Mouse (Mus musculus): Measurements from ENCODE around the gene Pwwp2b. TPM values are rescaled to one million over a fixed set of nuclear protein-coding genes. Genes with fewer than 3 reads are reported as not detected.

Gene Pwwp2b
- polyA plus RNA-seq, 1 experiment from 2014 or later = 7.0 TPM

GRCm38 (mm10) chr7:139249406-139250210 lies 1.3 kb downstream of the Pwwp2b start:
- H3K27me3 ChIP-seq (ENCODE audit: control insufficient read depth, insufficient read depth, low read length) = no peaks in the 10 kb centered on the region
- H3K9me3 ChIP-seq (replicated peaks; ENCODE audit: control insufficient read depth, low read length) = no peaks in the 10 kb centered on the region
- H3K36me3 ChIP-seq (ENCODE audit: control insufficient read depth, insufficient read depth) = no peaks in the 10 kb centered on the region
- peaks cover 60% of the 10 kb centered on the region for H3K4me1 ChIP-seq (ENCODE audit: control insufficient read depth, insufficient read depth, low read length)
- H3K4me3 ChIP-seq (ENCODE audit: low read length) = peak overlapping the region; percentile 63
- peak overlapping the region; percentile 83 for H3K9ac ChIP-seq (ENCODE audit: low read length)
- peak overlapping the region; percentile 91 for H3K4me2 ChIP-seq (ENCODE audit: low read depth, low read length)
- 28% methylated on average over 7 of the region's 7 CpGs for WGBS
- no peak for ATAC-seq (replicated peaks; ENCODE audit: extremely low read depth, insufficient read depth, low FRiP score)
- H3K27ac ChIP-seq (ENCODE audit: low read length) = peak overlapping the region; percentile 8; the same call in 1 of the 2 replicates

GRCm38 (mm10) chr7:139251881-139252301 lies 3.6 kb downstream of the Pwwp2b start:
- Histone ChIP-seq H3K9ac (ENCODE audit: low read length) (peak overlapping the region; percentile 23), H3K4me3 (ENCODE audit: low read length) (no peak overlapping the region), H3K27ac (ENCODE audit: low read length) (peak overlapping the region; percentile 55), H3K4me1 (ENCODE audit: control insufficient read depth, insufficient read depth, low read length) (peaks cover 56% of the 10 kb centered on the region), H3K27me3 (ENCODE audit: control insufficient read depth, insufficient read depth, low read length) (no peaks in the 10 kb centered on the region), H3K36me3 (ENCODE audit: control insufficient read depth, insufficient read depth) (peaks cover 18% of the 10 kb centered on the region), H3K4me2 (ENCODE audit: low read depth, low read length) (no peak overlapping the region), H3K9me3 (replicated peaks; ENCODE audit: control insufficient read depth, low read length) (no peaks in the 10 kb centered on the region)
- ATAC-seq (replicated peaks; ENCODE audit: extremely low read depth, insufficient read depth, low FRiP score) = no peak
- 29% methylated on average over 5 of the region's 5 CpGs for WGBS

- peaks cover 18% of the 10 kb centered on the region for H3K36me3 ChIP-seq (ENCODE audit: control insufficient read depth, insufficient read depth)
- no peaks in the 10 kb centered on the region for H3K27me3 ChIP-seq (ENCODE audit: control insufficient read depth, insufficient read depth, low read length)
- no peaks in the 10 kb centered on the region for H3K9me3 ChIP-seq (replicated peaks; ENCODE audit: control insufficient read depth, low read length)
- H3K9ac ChIP-seq (ENCODE audit: low read length) = no peak overlapping the region
- H3K4me3 ChIP-seq (ENCODE audit: low read length) = no peak overlapping the region
- no peak for ATAC-seq (replicated peaks; ENCODE audit: extremely low read depth, insufficient read depth, low FRiP score)
- H3K27ac ChIP-seq (ENCODE audit: low read length) = no peak overlapping the region
- WGBS = 81% methylated on average over 7 of the region's 7 CpGs
- no peak overlapping the region for H3K4me2 ChIP-seq (ENCODE audit: low read depth, low read length)
- H3K4me1 ChIP-seq (ENCODE audit: control insufficient read depth, insufficient read depth, low read length) = peaks cover 52% of the 10 kb centered on the region
Measured at GRCm38 (mm10) chr7:139252566-139252965, 4.3 kb downstream of the Pwwp2b start.

- no peak for ATAC-seq (replicated peaks; ENCODE audit: extremely low read depth, insufficient read depth, low FRiP score)
- peaks cover 54% of the 10 kb centered on the region for H3K4me1 ChIP-seq (ENCODE audit: control insufficient read depth, insufficient read depth, low read length)
- peak overlapping the region; percentile 44 for H3K27ac ChIP-seq (ENCODE audit: low read length)
- 35% methylated on average over 9 of the region's 9 CpGs for WGBS
- H3K9me3 ChIP-seq (replicated peaks; ENCODE audit: control insufficient read depth, low read length) = no peaks in the 10 kb centered on the region
- no peak overlapping the region for H3K4me2 ChIP-seq (ENCODE audit: low read depth, low read length)
- peaks cover 18% of the 10 kb centered on the region for H3K36me3 ChIP-seq (ENCODE audit: control insufficient read depth, insufficient read depth)
- H3K4me3 ChIP-seq (ENCODE audit: low read length) = no peak overlapping the region
- no peaks in the 10 kb centered on the region for H3K27me3 ChIP-seq (ENCODE audit: control insufficient read depth, insufficient read depth, low read length)
- peak overlapping the region; percentile 33; the same call in 1 of the 2 replicates for H3K9ac ChIP-seq (ENCODE audit: low read length)
Measured at GRCm38 (mm10) chr7:139252986-139253385, 4.7 kb downstream of the Pwwp2b start.

- Histone ChIP-seq H3K27me3 (ENCODE audit: control insufficient read depth, insufficient read depth, low read length) (no peaks in the 10 kb centered on the region), H3K4me2 (ENCODE audit: low read depth, low read length) (no peak overlapping the region), H3K4me3 (ENCODE audit: low read length) (no peak overlapping the region), H3K9me3 (replicated peaks; ENCODE audit: control insufficient read depth, low read length) (no peaks in the 10 kb centered on the region), H3K4me1 (ENCODE audit: control insufficient read depth, insufficient read depth, low read length) (peaks cover 59% of the 10 kb centered on the region), H3K27ac (ENCODE audit: low read length) (peak overlapping the region; percentile 44), H3K36me3 (ENCODE audit: control insufficient read depth, insufficient read depth) (peaks cover 18% of the 10 kb centered on the region), H3K9ac (ENCODE audit: low read length) (0 out of 2 replicates have a peak overlapping the region, but pooled peaks have one; percentile 33)
- no peak for ATAC-seq (replicated peaks; ENCODE audit: extremely low read depth, insufficient read depth, low FRiP score)
- 48% methylated on average over 3 of the region's 3 CpGs for WGBS
Measured at GRCm38 (mm10) chr7:139253462-139253861, 5.2 kb downstream of the Pwwp2b start.

- Histone ChIP-seq H3K9ac (ENCODE audit: low read length) (no peak overlapping the region), H3K9me3 (replicated peaks; ENCODE audit: control insufficient read depth, low read length) (no peaks in the 10 kb centered on the region), H3K27ac (ENCODE audit: low read length) (no peak overlapping the region), H3K27me3 (ENCODE audit: control insufficient read depth, insufficient read depth, low read length) (no peaks in the 10 kb centered on the region), H3K4me1 (ENCODE audit: control insufficient read depth, insufficient read depth, low read length) (peaks cover 54% of the 10 kb centered on the region), H3K4me3 (ENCODE audit: low read length) (no peak overlapping the region), H3K4me2 (ENCODE audit: low read depth, low read length) (no peak overlapping the region), H3K36me3 (ENCODE audit: control insufficient read depth, insufficient read depth) (peaks cover 18% of the 10 kb centered on the region)
- WGBS = 74% methylated on average over 5 of the region's 5 CpGs
- no peak for ATAC-seq (replicated peaks; ENCODE audit: extremely low read depth, insufficient read depth, low FRiP score)
Measured at GRCm38 (mm10) chr7:139254626-139255025, 6.3 kb downstream of the Pwwp2b start.

GRCm38 (mm10) chr7:139257752-139258542 lies 9.7 kb downstream of the Pwwp2b start:
- 47% methylated on average over 10 of the region's 10 CpGs for WGBS
- peaks cover 7% of the 10 kb centered on the region for H3K9me3 ChIP-seq (replicated peaks; ENCODE audit: control insufficient read depth, low read length)
- peaks cover 26% of the 10 kb centered on the region for H3K36me3 ChIP-seq (ENCODE audit: control insufficient read depth, insufficient read depth)
- H3K4me1 ChIP-seq (ENCODE audit: control insufficient read depth, insufficient read depth, low read length) = peaks cover 23% of the 10 kb centered on the region
- H3K4me2 ChIP-seq (ENCODE audit: low read depth, low read length) = no peak overlapping the region
- no peak overlapping the region for H3K4me3 ChIP-seq (ENCODE audit: low read length)
- H3K9ac ChIP-seq (ENCODE audit: low read length) = no peak overlapping the region
- no peaks in the 10 kb centered on the region for H3K27me3 ChIP-seq (ENCODE audit: control insufficient read depth, insufficient read depth, low read length)
- peak overlapping the region; percentile 33; the same call in 1 of the 2 replicates for H3K27ac ChIP-seq (ENCODE audit: low read length)
- no peak for ATAC-seq (replicated peaks; ENCODE audit: extremely low read depth, insufficient read depth, low FRiP score)

GRCm38 (mm10) chr7:139264337-139264736 lies 16.1 kb downstream of the Pwwp2b start:
- Histone ChIP-seq H3K36me3 (ENCODE audit: control insufficient read depth, insufficient read depth) (peaks cover 8% of the 10 kb centered on the region; the same call in 1 of the 2 replicates), H3K9ac (ENCODE audit: low read length) (peak overlapping the region; percentile 18; the same call in 1 of the 2 replicates), H3K4me3 (ENCODE audit: low read length) (no peak overlapping the region), H3K9me3 (replicated peaks; ENCODE audit: control insufficient read depth, low read length) (peaks cover 7% of the 10 kb centered on the region), H3K27ac (ENCODE audit: low read length) (peak overlapping the region; percentile 43; the same call in 1 of the 2 replicates), H3K4me1 (ENCODE audit: control insufficient read depth, insufficient read depth, low read length) (peaks cover 40% of the 10 kb centered on the region), H3K4me2 (ENCODE audit: low read depth, low read length) (no peak overlapping the region), H3K27me3 (ENCODE audit: control insufficient read depth, insufficient read depth, low read length) (no peaks in the 10 kb centered on the region)
- 31% methylated on average over 4 of the region's 4 CpGs for WGBS
- peak; percentile 39 for ATAC-seq (replicated peaks; ENCODE audit: extremely low read depth, insufficient read depth, low FRiP score)

Measured in heart, embryonic 16.5 days (tissue).